Mouse (Mus musculus) layer of hippocampus, postnatal 14 days (tissue): ENCODE results near the gene Mllt1. TPM values are rescaled to one million over a fixed set of nuclear protein-coding genes. Genes with fewer than 3 reads are reported as not detected.

Experiments used
- DNase-seq, 2 experiments: peaks; one replicate each; pipeline ENCODE4 v3.0.0; 2021 to 2022; ENCODE audit warnings: low spot score in 2 of 2, mixed read lengths in 1 of 2
- long read RNA-seq, 2 experiments: library from polyadenylated mRNA; stranded (forward); transcript quantifications; one replicate each; pipeline ENCODE4 v2.0.0; 2021
- total RNA-seq, 2 experiments: library from RNA; stranded (reverse); gene quantifications; 2 replicates each; pipeline ENCODE4 v1.2.3; 2021

Mllt1 gene
- total RNA-seq = 10 to 100 TPM; 59.6 to 64.8 TPM
- long read RNA-seq, experiment 1, partial matches to known transcripts = 2 of 28 reads
- long read RNA-seq, experiment 1, other reads (novel, unspliced or antisense) = 26 of 28 reads
- long read RNA-seq, experiment 2, partial matches to known transcripts = 3 of 40 reads
- long read RNA-seq, experiment 2, other reads (novel, unspliced or antisense) = 37 of 40 reads

- peak; percentile 99 for DNase-seq
Observed at GRCm38 (mm10) chr17:56935363-56936131, at the start of gene Mllt1. Gene Mllt1, minus strand, starts transcription at chr17:56935415.

GRCm38 (mm10) chr17:56984886-56985285 is 49.7 kb upstream of the Mllt1 start:
- no peak for DNase-seq

DNA sequence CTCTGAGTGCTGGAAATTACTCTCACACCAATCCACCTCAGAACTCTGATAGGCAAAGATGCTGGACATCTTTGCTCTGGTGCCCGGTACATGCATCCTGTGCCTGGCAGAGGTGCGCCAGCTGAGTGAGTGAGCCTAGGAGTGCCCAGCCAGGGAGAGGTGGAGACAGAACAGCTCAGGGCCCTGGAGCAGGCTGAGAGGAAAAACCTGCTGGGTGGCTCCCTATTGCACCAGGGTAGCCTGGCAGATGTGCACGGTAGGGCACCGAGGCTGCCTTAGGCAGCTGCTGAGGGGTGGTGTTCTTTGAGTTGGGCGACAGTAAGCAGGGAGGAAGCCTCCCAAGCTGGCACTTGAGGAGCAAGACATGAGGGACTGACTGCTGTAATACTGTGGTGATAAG is 46.8 kb upstream of the Mllt1 start, which contains the start of gene Acer1:
Acer1 (minus strand) TSS at position 114 of the 400 bp plus-strand sequence.
- DNase-seq = no peak

DNA sequence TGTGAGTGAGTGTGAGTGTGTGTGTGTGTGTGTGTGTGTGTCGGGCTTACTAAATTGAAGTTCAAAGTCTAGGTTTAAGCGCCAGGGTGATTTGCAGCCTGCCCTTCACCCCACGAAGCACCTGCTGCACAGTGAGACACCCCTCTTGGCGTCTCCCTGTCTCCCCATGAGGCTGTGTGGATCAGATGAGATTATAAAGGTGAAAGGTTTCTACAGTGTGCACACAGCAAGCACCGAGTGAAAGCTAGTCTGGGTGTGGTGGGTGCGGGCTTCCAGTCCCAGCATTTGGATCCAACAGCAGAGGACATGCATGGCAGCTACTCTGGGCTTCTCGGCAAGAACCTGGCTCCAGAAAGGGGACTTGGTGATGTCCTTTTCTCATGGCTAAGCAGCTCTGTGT is 45.8 kb upstream of the Mllt1 start:
- DNase-seq = no peak

DNA sequence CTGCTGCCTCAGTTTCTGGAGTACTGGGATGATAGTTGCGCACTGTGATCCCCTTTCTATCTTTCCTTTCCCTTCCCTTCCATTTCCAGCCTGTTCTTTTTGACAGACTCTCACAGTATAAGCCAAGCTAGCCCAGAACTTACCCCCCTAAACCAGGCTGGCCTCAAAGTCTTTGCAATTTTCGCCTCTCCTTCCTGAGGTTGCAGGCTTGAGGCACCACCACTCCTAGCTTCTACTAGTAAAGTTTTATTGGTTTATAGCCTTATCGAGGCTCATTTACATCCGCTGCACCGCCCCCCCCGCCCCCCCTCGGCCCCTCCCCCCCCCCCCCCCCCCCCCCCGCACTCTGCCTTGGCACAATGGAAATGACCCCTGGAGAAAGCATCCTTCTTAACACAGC is 44.3 kb upstream of the Mllt1 start:
- no peak for DNase-seq

DNA sequence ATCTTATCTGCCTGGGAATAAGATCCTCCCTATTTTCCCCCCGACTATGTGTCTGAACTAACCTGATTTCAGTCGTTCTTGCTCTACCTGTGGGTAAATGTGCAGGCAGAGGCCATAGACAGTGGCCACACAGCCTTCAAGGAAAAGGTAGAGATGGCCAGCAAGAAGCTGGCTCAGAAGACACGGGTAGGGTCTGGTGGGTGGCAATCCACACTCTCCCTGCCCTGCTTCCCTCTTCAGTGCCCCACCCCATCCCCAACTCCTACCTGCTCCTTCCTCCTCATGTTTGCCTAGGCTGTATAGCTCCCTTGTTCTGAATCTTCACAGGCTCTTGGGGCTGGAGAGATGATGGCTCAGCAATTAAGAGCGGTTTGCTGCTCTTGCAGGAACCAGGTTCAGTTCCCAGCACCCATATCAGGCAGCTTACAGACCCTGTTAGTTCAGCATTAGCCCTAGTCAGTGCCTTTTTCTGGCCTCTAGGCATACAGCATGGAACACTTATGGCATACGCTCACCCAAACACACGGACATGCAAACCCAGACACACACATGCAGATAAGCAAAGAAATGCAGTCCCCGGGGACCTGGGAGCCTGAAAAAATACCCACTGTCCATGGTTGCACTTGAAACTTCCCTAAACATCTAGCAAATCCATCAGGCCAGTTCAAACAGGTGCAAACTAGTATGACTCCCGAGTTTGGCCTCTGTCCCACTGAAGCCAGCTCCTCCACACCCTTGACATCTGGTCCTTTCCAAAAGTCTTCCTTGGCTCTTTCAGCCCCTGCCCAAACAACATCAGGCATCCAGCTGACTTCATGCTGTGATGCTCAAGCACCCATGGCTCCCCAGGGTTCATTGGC is 41.5 kb upstream of the Mllt1 start:
- DNase-seq = no peak

GRCm38 (mm10) chr17:56975391-56975790 is 40.2 kb upstream of the Mllt1 start:
- DNase-seq = no peak

GRCm38 (mm10) chr17:56974708-56975240 is 39.6 kb upstream of the Mllt1 start:
- DNase-seq = no peak

GRCm38 (mm10) chr17:56973956-56974707 is 38.9 kb upstream of the Mllt1 start:
- no peak for DNase-seq

GRCm38 (mm10) chr17:56970081-56970480 is 34.9 kb upstream of the Mllt1 start:
- no peak for DNase-seq

GRCm38 (mm10) chr17:56969321-56969720 is 34.1 kb upstream of the Mllt1 start:
- no peak for DNase-seq

GRCm38 (mm10) chr17:56963646-56964045 is 28.4 kb upstream of the Mllt1 start:
- no peak for DNase-seq

DNA sequence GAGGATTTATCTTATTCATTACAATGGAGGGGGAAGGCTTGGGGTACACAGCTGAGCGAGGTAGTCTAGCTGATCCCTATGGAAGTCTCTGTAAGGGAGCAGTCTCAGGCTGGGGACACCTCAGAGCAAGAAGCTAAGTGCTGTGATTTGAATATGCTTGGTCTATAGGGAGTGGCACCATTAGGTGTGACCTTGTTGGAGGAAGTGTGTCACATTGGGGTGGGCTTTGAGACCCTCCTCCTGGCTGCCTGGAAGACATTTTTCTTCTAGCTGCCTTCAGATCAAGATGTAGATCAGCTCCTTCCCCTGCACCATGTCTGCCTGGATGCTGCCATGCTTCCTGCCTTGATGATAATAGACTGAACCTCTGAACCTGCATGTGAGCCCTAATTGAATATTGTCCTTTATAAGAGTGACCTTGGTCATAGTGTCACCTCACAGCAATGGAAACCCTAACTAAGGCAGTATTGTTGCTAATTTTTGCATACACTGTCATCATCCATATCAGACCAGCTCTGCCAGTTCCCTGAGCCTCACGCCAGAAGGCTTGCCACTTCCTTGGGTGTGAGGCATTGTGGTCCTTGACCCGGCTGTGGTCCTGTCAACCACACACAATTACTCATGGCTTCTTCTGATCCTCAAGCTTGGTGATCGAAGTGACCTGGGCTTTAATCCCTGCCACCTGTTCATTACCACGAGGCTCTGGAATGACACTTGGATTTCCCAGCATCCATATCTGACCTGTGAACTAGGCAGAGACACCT is 27.6 kb upstream of the Mllt1 start:
- no peak for DNase-seq

DNA sequence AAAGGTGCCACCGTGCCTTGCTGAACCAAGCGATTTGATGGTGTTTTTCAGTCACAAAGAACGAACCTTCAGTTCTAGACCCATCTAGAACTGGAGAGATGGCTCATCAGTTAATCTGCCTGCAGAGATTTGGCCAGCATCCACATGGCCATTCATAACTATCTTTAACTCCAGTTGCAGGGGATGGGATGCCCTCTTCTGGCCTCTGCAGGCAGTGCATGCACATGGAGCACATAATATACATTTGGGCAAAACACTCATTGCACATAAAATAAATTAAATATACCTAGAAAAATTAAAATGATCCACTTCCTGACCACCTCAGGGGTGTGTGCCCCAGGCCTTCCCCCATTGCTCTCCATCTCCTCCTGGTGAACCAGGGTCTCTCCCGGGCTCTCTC is 26.7 kb upstream of the Mllt1 start:
- DNase-seq = no peak

DNA sequence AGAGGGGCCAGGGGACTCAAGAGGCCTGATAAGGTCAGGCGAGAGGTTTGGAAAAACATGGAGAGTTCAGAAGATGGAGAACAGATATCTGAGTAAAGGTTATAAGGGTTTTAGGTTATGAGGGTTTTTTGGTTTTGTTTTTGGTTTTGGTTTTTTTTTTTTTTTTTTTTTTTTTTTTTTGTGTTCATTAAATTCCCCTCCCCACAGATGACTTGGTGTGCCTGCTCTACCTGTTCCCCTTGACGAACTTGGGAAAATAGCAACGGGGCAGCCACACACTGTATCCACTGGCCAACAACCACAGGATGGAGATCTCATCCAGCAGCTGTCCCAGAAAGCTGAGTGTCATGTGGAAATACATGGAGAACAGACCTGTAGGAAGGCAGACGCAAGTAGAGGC is 23.5 kb upstream of the Mllt1 start:
- no peak for DNase-seq

GRCm38 (mm10) chr17:56957763-56958429 is 22.7 kb upstream of the Mllt1 start:
- no peak for DNase-seq

DNA sequence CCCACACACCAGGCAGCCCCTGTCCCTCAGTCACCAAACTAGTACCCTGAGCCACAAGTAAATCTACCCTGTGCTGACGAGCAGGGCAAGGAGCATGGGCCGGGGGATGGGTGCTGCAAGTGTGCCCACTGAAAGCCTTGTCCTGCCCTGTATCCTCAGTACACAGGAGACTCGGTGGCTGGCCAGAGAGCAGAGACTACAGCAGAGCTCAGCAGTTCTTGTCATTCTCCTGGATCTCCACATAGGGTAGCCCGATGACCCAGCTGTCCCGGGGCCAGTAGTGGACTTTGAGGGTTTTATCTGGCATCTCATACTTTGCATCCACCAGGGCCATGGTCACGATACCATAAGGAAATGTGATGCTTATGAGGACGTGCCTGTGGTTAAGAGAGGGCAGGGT is 19.7 kb upstream of the Mllt1 start:
- no peak for DNase-seq

DNA sequence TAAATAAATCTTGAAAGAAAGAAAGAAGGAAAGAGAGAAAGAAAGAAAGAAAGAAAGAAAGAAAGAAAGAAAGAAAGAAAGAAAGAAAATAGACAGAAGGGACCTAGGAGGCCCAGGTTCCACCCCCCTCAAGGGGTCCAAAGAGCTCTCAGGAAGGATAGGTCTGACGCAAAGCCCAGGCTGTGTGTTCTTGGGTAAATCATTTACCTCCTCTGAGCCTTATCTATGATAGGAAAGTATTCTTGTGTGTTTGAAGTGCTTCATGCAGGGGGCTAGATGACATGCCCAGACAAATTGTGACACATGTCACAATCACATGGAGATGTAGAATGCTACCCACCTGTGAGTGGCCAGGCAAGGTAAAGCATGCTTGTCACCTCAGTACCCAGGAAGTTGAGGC is 17.4 kb upstream of the Mllt1 start:
- DNase-seq = no peak

DNA sequence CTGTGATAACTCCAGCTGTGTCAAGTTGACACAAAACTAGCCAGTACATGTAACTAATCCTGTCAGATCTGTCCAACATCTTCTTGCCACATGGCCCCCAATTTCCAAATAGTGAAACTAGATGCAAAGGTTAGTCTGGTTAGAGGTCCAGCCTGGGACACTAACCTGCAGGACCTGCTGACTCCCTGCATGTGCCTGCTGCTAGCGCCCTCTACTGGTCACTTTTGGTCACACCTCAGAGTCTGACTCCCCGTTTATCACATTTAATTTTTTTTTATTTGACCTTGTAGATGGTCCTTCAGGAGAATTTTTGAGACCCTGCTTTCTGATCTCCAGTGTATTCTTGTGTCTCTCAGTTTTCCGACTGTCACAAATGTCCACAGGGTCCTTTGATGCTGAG is 15.7 kb upstream of the Mllt1 start:
- DNase-seq = no peak

DNA sequence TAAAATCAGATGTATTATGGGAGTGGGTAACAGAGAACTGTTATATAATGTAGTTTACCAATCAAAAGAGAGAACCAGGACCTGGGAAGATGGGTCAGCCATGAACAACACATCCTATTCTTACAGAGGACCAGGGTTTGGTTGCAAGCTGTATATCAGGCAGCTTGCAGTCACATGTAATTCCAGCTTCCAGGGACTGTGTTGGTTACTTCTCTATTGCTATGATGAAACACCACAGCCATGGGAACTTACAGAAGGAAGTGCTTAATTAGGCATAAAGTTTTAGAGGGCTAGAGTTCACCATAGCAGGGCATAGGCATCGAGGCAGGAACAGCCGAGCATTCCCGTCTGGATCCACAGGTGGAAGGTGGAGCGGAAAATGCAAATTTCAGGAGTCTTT is 3.5 kb upstream of the Mllt1 start:
- no peak for DNase-seq
